Mouse (Mus musculus) midbrain, embryonic 14.5 days (tissue): Measurements from ENCODE around the gene Ndufb7. TPM values are rescaled to one million over a fixed set of nuclear protein-coding genes. Genes with fewer than 3 reads are reported as not detected.
"Not testable (repeated sequence)": the region's sequence is repeated elsewhere in the genome, so short reads cannot be mapped to it uniquely, and the experiment has no call there.

Experiments used
- ATAC-seq: fragments of 200-750 bp; cut with Nextera tagmentation; 2 replicates; pipeline ENCODE4 v1.8.0; 2017; ENCODE audit warnings: moderate number of reproducible peaks, moderate library complexity; ENCODE audit not compliant: low FRiP score, low TSS enrichment
- DNase-seq: peaks from one replicate; pipeline ENCODE4 v3.0.0-alpha.2; 2015
- H3K27ac ChIP-seq: fragments of 300-500 bp; sonication (generic); replicated peaks from 2 replicates; pipeline ENCODE4 v1.5.1; 2014; ENCODE audit warnings: mild to moderate bottlenecking, low read depth, low read length, moderate library complexity
- H3K27me3 ChIP-seq: fragments of 300-500 bp; sonication (generic); 2 replicates; pipeline ENCODE4 v1.6.1; 2014; ENCODE audit warnings: low read length, control low read depth, mixed read lengths; ENCODE audit not compliant: control insufficient read depth, insufficient read depth
- H3K36me3 ChIP-seq: fragments of 300-500 bp; sonication (generic); 2 replicates; pipeline ENCODE4 v1.6.1; 2014; ENCODE audit warnings: low read length, control low read depth; ENCODE audit not compliant: control insufficient read depth, insufficient read depth
- H3K4me1 ChIP-seq: fragments of 300-500 bp; sonication (generic); 2 replicates; pipeline ENCODE4 v1.6.1; 2014; ENCODE audit warnings: mild to moderate bottlenecking, antibody characterized with exemption, low read length, control low read depth; ENCODE audit not compliant: control insufficient read depth, insufficient read depth
- H3K4me2 ChIP-seq: fragments of 300-500 bp; sonication (generic); 2 replicates; pipeline ENCODE4 v1.6.1; 2014; ENCODE audit warnings: mild to moderate bottlenecking, low read length, moderate library complexity
- H3K4me3 ChIP-seq: fragments of 300-500 bp; sonication (generic); replicated peaks from 2 replicates; pipeline ENCODE4 v1.5.1; 2014; ENCODE audit warnings: low read depth, low read length
- H3K9ac ChIP-seq: fragments of 300-500 bp; sonication (generic); replicated peaks from 2 replicates; pipeline ENCODE4 v1.6.1; 2014; ENCODE audit warnings: mild to moderate bottlenecking, low read length, moderate library complexity
- H3K9me3 ChIP-seq: fragments of 300-500 bp; sonication (generic); 2 replicates; pipeline ENCODE4 v1.6.1; 2016; ENCODE audit warnings: low read length, control low read depth, mixed read lengths; ENCODE audit not compliant: control insufficient read depth
- WGBS: fragments of 180-500 bp; shearing (Covaris S2); extraction: QIAGEN DNeasy Blood & Tissue Kit; methylation state at CpG from one replicate; pipeline ENCODE4 v1.1.7; 2014; 5-methylcytosine and 5-hydroxymethylcytosine counted together
- polyA plus RNA-seq: library from polyadenylated mRNA; unstranded; fragments of >200 nt; fragmentation: Nextera tagmentation; extraction: Ambion mirVana; gene quantifications from 2 replicates; pipeline ENCODE4 v1.2.1, GENCODE M21; 2014

Ndufb7 gene
- polyA plus RNA-seq, 1 experiment from 2014 or later, result 346 TPM

DNA sequence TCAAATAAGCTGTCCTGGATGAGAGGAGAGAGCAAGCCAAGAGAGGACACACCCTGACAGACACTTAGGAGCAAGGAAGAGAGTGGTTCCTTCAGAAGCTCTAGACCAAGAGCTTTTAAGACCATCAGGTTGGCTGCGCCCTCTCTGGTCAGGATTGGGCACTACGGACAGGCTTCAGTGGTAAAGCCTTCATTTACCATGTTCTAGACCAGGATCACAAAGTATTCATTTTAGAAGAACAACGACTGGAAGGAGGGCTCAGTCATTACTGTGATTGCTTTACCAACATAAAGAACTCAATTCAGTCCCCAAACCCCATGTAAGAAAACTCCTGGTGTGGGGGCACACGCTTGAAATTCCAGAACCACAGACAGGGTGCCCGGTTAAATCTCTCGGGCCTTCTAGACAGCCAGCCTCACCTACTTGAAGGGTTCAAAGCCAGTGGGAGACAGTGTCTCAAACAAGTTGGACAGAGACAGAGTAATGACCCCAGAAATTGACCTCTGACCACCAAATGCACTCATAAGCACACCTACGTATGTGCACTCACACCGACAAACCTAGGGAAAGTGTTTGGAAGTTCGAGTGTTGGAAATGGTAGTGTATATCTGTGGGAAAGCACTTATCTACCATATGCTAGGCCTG lies 618 bp upstream of the Ndufb7 start:
- Histone ChIP-seq H3K4me3 (no peak overlapping the region), H3K4me2 (peak overlapping the region; percentile 18; the same call in 1 of the 2 replicates), H3K27ac (no peak overlapping the region), H3K36me3 (peaks cover 13% of the 10 kb centered on the region), H3K9me3 (no peaks in the 10 kb centered on the region), H3K9ac (no peak overlapping the region), H3K27me3 (no peaks in the 10 kb centered on the region), H3K4me1 (peaks cover 6% of the 10 kb centered on the region)
- DNase-seq, result peak; percentile 34
- WGBS, result 77% methylated on average over 9 of the region's 9 CpGs
- ATAC-seq, result peak; percentile 1; the same call in 1 of the 2 replicates

DNA sequence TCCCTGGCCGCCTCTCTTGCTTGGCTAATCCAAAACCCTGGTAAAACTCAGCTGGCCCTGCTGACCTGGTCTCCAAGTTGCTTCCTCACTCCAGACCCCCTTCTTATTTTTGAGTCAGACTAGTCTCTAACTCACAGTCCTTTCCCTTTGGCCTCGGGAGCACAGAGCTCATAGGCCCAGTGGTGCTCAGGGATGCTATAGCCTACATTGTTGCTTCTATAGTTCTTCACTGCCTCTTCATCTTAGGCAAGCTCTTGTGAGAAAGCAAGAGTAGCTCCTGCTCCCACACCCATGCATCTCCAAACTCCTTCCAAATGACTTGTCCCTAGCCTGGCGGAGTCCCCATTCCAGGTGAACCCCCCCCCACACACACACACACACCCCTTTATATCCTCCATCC lies 1.2 kb downstream of the Ndufb7 start:
- 62% methylated on average over 3 of the region's 3 CpGs for WGBS
- Histone ChIP-seq H3K4me2 (peak overlapping the region; percentile 92), H3K9ac (peak overlapping the region; percentile 77), H3K27ac (no peak overlapping the region), H3K9me3 (no peaks in the 10 kb centered on the region), H3K4me3 (peak overlapping the region; percentile 64), H3K36me3 (peaks cover 31% of the 10 kb centered on the region), H3K4me1 (peaks cover 6% of the 10 kb centered on the region), H3K27me3 (no peaks in the 10 kb centered on the region)
- DNase-seq (no peak), ATAC-seq (no peak)

DNA sequence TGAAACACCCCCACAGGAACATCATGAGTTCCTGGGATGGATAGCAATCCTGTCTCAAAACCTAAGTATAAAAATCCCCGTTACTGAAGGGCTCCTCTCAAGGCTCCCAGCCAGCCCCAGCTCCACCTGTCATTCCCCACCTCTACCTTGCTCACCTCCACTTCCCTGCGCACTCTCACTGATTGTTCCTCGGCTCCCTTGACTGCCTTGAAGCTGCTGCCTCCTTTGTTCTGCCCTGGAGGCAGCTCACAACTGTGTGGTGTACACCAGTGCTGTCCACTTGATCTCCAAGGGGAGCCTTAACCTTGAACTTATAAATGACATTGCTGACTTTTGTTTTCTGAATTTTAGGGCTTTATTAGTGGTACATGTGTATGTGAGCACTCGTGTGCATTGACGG lies 1.7 kb downstream of the Ndufb7 start:
- no peak overlapping the region for H3K27ac ChIP-seq
- peaks cover 34% of the 10 kb centered on the region for H3K36me3 ChIP-seq
- H3K4me2 ChIP-seq, result no peak overlapping the region
- no peaks in the 10 kb centered on the region for H3K9me3 ChIP-seq
- WGBS, result 76% methylated on average over 5 of the region's 5 CpGs
- H3K4me1 ChIP-seq, result peaks cover 6% of the 10 kb centered on the region
- no peak overlapping the region for H3K4me3 ChIP-seq
- ATAC-seq (no peak), DNase-seq (no peak)
- 0 out of 2 replicates have a peak overlapping the region, but pooled peaks have one; percentile 77 for H3K9ac ChIP-seq
- H3K27me3 ChIP-seq, result no peaks in the 10 kb centered on the region

DNA sequence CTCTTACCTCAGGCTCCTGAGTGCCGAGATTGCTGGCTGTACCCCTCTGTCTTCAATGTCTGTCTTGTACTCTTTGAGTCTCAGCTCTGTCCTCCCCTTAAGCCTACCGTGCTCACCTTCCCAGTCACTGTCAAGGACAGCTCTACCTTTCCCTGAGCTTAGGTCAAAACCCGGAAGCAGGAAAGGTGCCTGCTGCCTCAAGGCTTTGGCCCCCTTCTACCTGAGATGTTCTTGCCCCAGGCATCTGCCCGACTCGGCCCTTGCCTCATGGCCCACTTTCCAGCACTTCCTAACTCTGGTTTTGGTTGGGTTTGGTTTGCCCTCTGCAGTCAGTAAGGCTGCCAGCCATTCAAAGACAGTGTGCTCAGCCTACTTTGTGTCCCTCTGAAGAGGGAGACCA lies 2.3 kb downstream of the Ndufb7 start:
- ATAC-seq (no peak), DNase-seq (no peak)
- H3K36me3 ChIP-seq, result peaks cover 40% of the 10 kb centered on the region
- WGBS, result 80% methylated on average over 5 of the region's 5 CpGs
- H3K27ac ChIP-seq, result no peak overlapping the region
- no peak overlapping the region for H3K9ac ChIP-seq
- no peaks in the 10 kb centered on the region for H3K9me3 ChIP-seq
- peaks cover 6% of the 10 kb centered on the region for H3K4me1 ChIP-seq
- H3K4me2 ChIP-seq, result no peak overlapping the region
- H3K27me3 ChIP-seq, result no peaks in the 10 kb centered on the region
- no peak overlapping the region for H3K4me3 ChIP-seq

DNA sequence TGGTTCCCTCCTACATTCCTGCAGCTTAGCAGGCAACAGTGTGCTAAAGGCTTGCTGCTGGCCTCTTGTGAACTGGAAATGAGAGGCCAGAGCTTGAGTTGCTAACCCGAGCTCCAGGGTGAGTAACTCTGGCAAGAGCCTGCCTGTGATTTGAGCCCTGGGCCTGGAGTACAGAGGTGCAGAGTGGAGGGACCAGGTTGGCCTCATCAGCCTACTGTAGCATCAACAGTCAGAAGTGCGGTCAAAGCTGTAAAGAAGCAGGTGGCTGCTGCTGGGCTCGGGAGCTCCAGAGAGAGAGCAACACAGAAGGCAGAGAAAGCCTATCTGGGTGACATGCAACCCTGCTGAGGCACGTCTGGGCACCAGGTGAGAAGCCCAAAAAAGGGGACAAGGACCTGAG lies 2.7 kb downstream of the Ndufb7 start:
- DNase-seq, result no peak
- peaks cover 44% of the 10 kb centered on the region for H3K36me3 ChIP-seq
- H3K27ac ChIP-seq, result no peak overlapping the region
- H3K4me1 ChIP-seq, result peaks cover 6% of the 10 kb centered on the region
- WGBS, result 80% methylated on average over 4 of the region's 4 CpGs
- H3K4me3 ChIP-seq, result no peak overlapping the region
- no peak overlapping the region for H3K4me2 ChIP-seq
- no peak overlapping the region for H3K9ac ChIP-seq
- no peaks in the 10 kb centered on the region for H3K9me3 ChIP-seq
- no peaks in the 10 kb centered on the region for H3K27me3 ChIP-seq
- no peak for ATAC-seq

DNA sequence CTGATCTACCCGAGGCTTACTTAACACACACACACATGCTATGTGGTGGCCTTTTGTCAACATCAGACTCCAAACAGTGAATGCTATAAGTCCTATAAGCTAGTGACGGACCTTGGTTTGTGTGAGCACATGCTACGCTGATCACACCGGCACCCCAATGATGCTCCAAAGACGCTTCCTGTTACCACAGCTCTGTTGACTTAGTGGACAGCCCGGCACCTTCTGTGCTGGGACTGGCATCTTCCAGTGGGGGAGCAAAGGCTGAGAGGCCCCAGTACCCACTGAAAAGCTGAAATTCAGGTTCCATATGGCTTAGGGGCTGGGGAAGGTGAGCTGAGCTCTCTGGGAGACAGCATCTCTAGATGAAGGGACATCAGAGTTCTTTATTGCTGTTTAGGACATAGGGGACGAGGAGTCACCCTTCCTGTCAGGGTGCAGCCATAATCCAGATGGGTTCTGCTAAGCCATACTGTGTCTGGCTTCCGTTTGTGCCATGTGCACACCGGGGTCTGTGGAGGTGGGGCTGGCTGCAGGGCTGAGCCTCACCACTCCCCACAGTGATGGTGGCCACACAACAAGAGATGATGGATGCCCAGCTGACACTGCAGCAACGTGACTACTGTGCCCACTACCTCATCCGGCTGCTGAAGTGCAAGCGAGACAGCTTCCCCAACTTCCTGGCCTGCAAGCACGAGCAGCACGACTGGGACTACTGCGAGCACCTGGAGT lies 4.0 kb downstream of the Ndufb7 start:
- peaks cover 50% of the 10 kb centered on the region for H3K36me3 ChIP-seq
- DNase-seq, result no peak
- H3K9ac ChIP-seq, result no peak overlapping the region
- no peak overlapping the region for H3K27ac ChIP-seq
- no peaks in the 10 kb centered on the region for H3K27me3 ChIP-seq
- WGBS, result 89% methylated on average over 15 of the region's 15 CpGs
- H3K4me1 ChIP-seq, result peaks cover 8% of the 10 kb centered on the region
- no peak for ATAC-seq
- no peaks in the 10 kb centered on the region for H3K9me3 ChIP-seq
- H3K4me2 ChIP-seq, result no peak overlapping the region
- no peak overlapping the region for H3K4me3 ChIP-seq

DNA sequence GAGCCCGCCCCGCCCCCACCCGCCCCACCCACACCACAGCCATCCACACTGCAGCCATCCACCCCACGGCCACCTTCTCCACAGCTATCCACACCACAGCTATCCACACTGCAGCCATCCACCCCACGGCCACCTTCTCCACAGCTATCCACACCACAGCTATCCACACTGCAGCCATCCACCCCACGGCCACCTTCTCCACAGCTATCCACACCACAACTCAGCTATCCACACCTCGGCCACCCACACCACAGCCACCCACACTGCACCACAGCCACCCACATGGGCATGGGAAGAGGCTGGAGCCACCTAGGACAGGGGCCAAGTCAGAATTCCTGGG lies 4.5 kb downstream of the Ndufb7 start:
- peaks cover 50% of the 10 kb centered on the region for H3K36me3 ChIP-seq
- not testable (repeated sequence) for H3K27ac ChIP-seq, H3K9me3 ChIP-seq, ATAC-seq, DNase-seq, H3K4me2 ChIP-seq, H3K4me3 ChIP-seq, H3K4me1 ChIP-seq, H3K9ac ChIP-seq, H3K27me3 ChIP-seq
- whole genome bisulfite sequencing, result 95% methylated on average over 6 of the region's 7 CpGs

DNA sequence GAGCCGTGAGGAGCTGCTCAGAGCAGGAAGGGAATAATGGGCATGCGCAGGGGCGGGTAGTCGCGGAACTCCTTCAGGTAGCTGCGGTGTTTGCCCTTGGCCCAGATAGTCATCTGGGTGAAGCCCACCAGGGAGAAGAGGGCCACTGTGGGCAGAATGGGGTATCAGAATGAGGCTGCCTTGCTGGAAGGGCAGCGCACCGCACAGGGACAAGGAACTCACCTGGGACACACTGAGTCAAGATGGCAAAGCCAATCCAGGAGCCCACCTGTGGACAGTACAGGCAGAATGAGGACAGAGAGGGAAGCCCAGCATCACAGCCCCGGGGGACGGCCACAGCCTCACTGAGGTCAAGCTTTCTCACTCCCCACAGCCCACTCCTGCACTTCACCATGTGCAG lies 5.3 kb downstream of the Ndufb7 start:
- H3K36me3 ChIP-seq, result peaks cover 50% of the 10 kb centered on the region
- H3K4me3 ChIP-seq, result no peak overlapping the region
- no peak for ATAC-seq
- no peak for DNase-seq
- peaks cover 8% of the 10 kb centered on the region for H3K4me1 ChIP-seq
- 96% methylated on average over 10 of the region's 10 CpGs for WGBS
- no peaks in the 10 kb centered on the region for H3K9me3 ChIP-seq
- no peaks in the 10 kb centered on the region for H3K27me3 ChIP-seq
- no peak overlapping the region for H3K4me2 ChIP-seq
- H3K9ac ChIP-seq, result no peak overlapping the region
- no peak overlapping the region for H3K27ac ChIP-seq

DNA sequence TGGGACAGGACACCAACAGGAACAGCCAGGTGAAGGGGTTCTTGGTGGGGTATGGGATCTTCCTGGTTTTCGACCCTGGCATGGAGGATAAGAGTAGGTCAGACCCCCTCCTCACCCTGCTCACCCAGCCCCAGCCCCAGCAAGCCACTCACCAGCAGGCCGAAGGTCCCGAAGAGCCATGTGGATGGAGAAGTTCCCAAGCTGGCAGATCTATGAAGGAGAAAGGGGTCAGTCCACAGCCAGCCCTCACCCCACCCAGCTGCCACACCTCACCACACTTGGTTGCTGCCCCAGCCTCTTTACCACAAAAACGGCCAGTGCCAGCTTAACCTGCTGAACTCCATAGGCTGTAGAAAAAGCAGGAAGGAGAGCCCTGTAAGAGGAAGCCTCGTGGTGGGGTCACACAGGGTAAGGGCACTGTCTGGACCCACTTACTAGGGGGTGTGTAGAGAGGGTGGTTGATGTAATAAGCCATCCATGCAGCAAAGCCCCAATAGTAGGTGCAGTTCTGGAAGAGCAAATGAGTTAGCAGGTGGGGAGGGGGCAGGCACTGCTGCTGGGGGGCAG lies 5.9 kb downstream of the Ndufb7 start:
- Histone ChIP-seq H3K36me3 (peaks cover 50% of the 10 kb centered on the region), H3K4me2 (no peak overlapping the region), H3K9ac (no peak overlapping the region), H3K4me3 (no peak overlapping the region), H3K4me1 (peaks cover 8% of the 10 kb centered on the region), H3K27ac (no peak overlapping the region), H3K27me3 (no peaks in the 10 kb centered on the region), H3K9me3 (no peaks in the 10 kb centered on the region)
- WGBS, result 94% methylated on average over 5 of the region's 5 CpGs
- DNase-seq (no peak), ATAC-seq (no peak)
